Mouse (Mus musculus): ENCODE data around the gene Fam69a.

DNA sequence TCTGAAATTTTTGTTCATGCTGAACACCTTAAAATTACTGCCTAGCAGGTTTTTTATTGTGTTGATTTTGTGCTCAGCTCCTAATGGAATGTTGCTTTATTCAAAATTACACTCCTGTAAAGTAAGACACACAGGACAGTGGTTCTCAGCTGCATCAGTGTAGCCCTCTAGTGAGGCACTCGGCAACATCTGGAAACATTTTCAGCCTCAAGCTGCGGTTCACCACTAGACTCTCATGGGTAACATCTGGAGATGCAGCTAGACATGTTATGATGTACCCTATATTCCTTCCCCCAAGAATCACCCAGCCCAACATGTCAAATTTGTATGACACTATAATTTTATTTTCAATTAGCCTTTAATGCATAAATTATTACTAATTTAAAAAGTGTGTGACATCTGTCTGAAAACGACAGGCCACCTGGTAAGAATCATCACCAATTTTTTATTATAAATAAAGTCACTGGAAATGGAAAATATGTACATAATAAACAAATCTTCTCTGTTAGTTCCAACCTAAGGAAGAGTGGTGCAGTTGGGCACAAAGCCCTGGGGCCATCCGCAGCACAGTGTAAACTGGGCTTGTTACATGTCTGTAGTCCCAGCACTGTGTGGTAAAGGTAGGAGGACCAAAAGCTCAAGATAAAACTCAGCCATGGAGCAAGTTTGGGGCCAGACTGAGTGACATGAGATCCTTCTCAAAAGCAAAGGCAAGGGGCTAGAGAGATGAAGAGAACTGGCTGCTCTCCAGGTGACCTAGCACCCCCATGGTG is 53.5 kb downstream of the Fam69a start:
- TF ChIP-seq CTCF (IDR thresholded peaks at IDR 0.05; ENCODE audit: low read depth) = no peak
- TF ChIP-seq EP300 (IDR thresholded peaks at IDR 0.05; ENCODE audit: low read depth) = no peak

Measured in heart, postnatal 0 days (tissue).